Mouse (Mus musculus): Measurements from ENCODE around the gene Mybpc3. TPM values are rescaled to one million over a fixed set of nuclear protein-coding genes. Genes with fewer than 3 reads are reported as not detected.
A peak's percentile ranks its signal among the peaks of the same experiment; 100 is the strongest.

Mybpc3 gene
- polyA plus RNA-seq, 1 experiment from 2014 or later = 0.13 TPM

DNA sequence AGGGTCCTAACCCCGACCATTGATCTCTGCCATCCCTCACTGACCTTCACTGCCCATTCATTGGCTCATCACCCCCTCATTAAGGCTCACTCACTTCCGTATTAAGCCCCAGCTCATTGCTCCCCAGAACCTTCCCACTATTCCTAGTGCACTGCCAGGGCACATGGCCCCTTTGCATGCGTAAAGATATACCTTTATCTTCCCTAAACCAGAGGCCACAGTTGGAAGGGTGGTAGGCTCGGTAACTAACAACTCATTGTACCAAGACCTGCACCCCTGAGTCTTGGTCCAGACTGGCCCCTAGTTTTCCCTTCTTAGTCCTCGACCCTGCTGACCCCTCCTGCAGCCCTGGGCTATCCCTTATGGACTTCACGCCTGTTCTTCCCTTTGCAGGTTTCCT, 4.1 kb upstream of the Mybpc3 start:
- Histone ChIP-seq H3K4me2 (no peak overlapping the region), H3K9ac (no peak overlapping the region), H3K9me3 (replicated peaks) (no peaks in the 10 kb centered on the region)

DNA sequence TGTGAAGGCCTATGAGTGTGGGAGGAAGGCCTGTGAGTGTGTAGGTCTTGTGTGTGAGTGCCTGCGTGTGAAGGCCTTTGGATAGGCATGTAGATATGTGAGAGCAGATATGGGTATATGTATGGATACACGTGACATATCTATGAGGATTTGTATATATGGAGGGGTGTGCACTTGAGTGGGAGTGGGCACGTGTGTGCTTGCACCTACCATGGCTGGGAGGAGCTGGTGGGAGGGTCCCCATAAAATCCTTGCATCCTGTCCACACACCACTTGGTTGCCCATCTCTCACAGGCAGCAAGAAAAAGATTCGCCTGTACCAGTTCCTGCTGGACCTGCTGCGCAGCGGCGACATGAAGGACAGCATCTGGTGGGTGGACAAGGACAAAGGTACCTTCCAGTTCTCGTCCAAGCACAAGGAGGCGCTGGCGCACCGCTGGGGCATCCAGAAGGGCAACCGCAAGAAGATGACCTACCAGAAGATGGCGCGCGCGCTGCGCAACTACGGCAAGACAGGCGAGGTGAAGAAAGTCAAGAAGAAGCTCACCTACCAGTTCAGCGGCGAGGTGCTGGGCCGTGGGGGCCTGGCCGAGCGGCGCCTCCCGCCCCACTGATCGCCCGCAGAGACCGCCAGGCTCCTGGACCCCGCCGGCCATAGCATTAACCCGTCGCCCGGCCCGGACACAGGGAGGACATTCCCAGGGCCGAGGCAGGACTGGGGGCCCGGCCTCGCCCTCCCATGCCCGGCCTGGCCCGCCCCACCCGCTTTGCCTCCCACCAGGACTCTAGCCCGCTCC, 3.0 kb upstream of the Mybpc3 start:
- Histone ChIP-seq H3K9me3 (replicated peaks) (no peaks in the 10 kb centered on the region), H3K27me3 (0 out of 2 replicates have a peak, but pooled peaks cover 13% of the 10 kb centered on the region), H3K36me3 (no peaks in the 10 kb centered on the region), H3K27ac (0 out of 2 replicates have a peak overlapping the region, but pooled peaks have one; percentile 13), H3K4me1 (peaks cover 8% of the 10 kb centered on the region), H3K4me2 (peak overlapping the region; percentile 95), H3K4me3 (replicated peaks) (peak overlapping the region; percentile 52), H3K9ac (peak overlapping the region; percentile 67)
- peak; percentile 79 for ATAC-seq (replicated peaks; ENCODE audit: low FRiP score)
- 7% methylated on average over 42 of the region's 42 CpGs for WGBS

More for the DNA sequence above, 4.1 kb upstream of the Mybpc3 start:
- Histone ChIP-seq H3K4me3 (replicated peaks) (no peak overlapping the region), H3K36me3 (no peaks in the 10 kb centered on the region), H3K27me3 (0 out of 2 replicates have a peak, but pooled peaks cover 13% of the 10 kb centered on the region), H3K27ac (no peak overlapping the region), H3K4me1 (peaks cover 8% of the 10 kb centered on the region)
- no peak for ATAC-seq (replicated peaks; ENCODE audit: low FRiP score)
- WGBS = 75% methylated on average over 6 of the region's 6 CpGs

DNA sequence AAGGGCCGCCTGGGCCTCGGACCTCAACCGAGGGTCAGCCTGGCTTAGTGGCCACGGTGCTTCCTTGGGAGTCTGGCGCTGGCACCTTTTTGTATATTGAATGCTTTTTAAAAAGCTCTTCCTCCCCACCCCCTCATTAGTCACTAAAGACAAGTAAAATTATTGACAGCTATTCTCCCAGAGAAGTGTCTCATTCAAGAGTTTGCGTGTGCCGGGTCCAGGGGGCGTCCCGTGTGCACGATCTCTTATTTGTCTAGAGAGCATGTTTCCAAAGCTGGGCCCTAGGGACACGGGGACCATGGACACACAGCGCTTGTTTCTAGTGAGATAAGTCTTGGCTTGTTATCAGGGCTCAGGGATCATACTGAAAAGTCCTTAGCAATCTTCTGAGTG, 2.4 kb upstream of the Mybpc3 start:
- H3K9me3 ChIP-seq (replicated peaks) = no peaks in the 10 kb centered on the region
- H3K9ac ChIP-seq = peak overlapping the region; percentile 67
- 0 out of 2 replicates have a peak overlapping the region, but pooled peaks have one; percentile 13 for H3K27ac ChIP-seq
- no peak for ATAC-seq (replicated peaks; ENCODE audit: low FRiP score)
- H3K27me3 ChIP-seq = 0 out of 2 replicates have a peak, but pooled peaks cover 13% of the 10 kb centered on the region
- WGBS = 39% methylated on average over 12 of the region's 12 CpGs
- H3K4me3 ChIP-seq (replicated peaks) = peak overlapping the region; percentile 52
- no peaks in the 10 kb centered on the region for H3K36me3 ChIP-seq
- peak overlapping the region; percentile 95 for H3K4me2 ChIP-seq
- peaks cover 8% of the 10 kb centered on the region for H3K4me1 ChIP-seq

DNA sequence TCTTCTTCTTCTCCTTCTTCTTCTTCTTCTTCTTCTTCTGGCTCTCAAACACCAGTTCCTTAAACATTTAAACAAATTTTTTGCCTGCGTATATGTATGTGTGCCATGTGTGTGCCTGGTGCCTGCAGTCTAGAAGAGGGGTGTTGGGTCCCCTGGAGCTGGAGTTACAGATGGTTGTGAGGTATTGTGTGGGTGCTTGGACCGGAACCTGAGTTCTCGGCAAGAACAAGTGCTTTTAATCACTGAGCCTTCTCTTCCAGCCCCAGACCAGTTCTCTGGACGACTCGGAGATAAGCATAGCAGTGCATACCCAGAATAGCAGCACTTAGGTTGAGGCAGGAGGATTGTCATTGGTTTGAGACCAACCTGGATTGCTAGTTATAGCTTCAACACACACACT, 1.1 kb upstream of the Mybpc3 start:
- H3K4me1 ChIP-seq = peaks cover 8% of the 10 kb centered on the region
- 74% methylated on average over 5 of the region's 5 CpGs for WGBS
- H3K27me3 ChIP-seq = 0 out of 2 replicates have a peak, but pooled peaks cover 13% of the 10 kb centered on the region
- H3K4me2 ChIP-seq = no peak overlapping the region
- no peak for ATAC-seq (replicated peaks; ENCODE audit: low FRiP score)
- no peaks in the 10 kb centered on the region for H3K36me3 ChIP-seq
- H3K27ac ChIP-seq = no peak overlapping the region
- H3K9me3 ChIP-seq (replicated peaks) = no peaks in the 10 kb centered on the region
- no peak overlapping the region for H3K9ac ChIP-seq
- H3K4me3 ChIP-seq (replicated peaks) = no peak overlapping the region

DNA sequence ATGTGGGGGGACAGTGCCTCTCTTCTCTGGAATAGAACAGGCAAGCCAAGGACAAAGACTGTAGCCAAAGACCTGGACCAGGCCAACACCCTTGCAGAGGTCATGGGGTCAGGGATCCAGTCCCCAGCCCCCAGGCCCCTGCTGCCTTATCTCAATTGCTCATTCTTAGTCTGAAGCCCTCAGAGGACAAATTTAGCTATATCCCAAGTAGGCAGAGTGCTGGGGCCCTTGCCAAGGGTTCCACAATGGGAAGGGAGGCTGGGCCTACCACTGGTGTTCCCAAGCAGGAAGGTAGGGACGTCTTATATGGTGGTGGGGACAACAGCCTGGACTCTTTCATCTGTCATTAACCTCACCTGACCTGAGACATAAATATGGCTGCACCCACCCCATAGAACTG, 703 bp downstream of the Mybpc3 start:
- Histone ChIP-seq H3K4me2 (no peak overlapping the region), H3K27ac (no peak overlapping the region), H3K9ac (no peak overlapping the region), H3K4me1 (peaks cover 8% of the 10 kb centered on the region), H3K4me3 (replicated peaks) (no peak overlapping the region), H3K36me3 (no peaks in the 10 kb centered on the region), H3K27me3 (0 out of 2 replicates have a peak, but pooled peaks cover 13% of the 10 kb centered on the region), H3K9me3 (replicated peaks) (no peaks in the 10 kb centered on the region)
- ATAC-seq (replicated peaks; ENCODE audit: low FRiP score) = no peak
- WGBS = 16% methylated on average over 1 of the region's 1 CpGs

DNA sequence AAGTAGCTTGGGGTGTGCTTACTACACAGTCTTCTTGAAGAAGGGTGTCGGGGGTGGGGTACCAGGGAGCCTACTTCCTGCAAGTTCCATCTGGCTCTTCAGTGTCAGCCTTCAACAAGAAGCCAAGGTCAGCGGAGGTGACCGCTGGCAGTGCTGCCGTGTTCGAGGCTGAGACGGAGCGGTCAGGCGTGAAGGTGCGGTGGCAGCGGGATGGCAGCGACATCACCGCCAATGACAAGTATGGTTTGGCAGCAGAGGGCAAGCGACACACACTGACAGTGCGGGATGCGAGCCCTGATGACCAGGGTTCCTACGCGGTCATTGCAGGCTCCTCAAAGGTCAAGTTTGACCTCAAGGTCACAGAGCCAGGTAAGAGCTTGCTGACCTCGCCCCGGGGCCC, 1.1 kb downstream of the Mybpc3 start:
- H3K9me3 ChIP-seq (replicated peaks) = no peaks in the 10 kb centered on the region
- H3K27me3 ChIP-seq = 0 out of 2 replicates have a peak, but pooled peaks cover 13% of the 10 kb centered on the region
- H3K27ac ChIP-seq = no peak overlapping the region
- H3K4me2 ChIP-seq = no peak overlapping the region
- H3K36me3 ChIP-seq = no peaks in the 10 kb centered on the region
- ATAC-seq (replicated peaks; ENCODE audit: low FRiP score) = no peak
- no peak overlapping the region for H3K4me3 ChIP-seq (replicated peaks)
- peaks cover 8% of the 10 kb centered on the region for H3K4me1 ChIP-seq
- H3K9ac ChIP-seq = no peak overlapping the region
- WGBS = 81% methylated on average over 19 of the region's 19 CpGs

DNA sequence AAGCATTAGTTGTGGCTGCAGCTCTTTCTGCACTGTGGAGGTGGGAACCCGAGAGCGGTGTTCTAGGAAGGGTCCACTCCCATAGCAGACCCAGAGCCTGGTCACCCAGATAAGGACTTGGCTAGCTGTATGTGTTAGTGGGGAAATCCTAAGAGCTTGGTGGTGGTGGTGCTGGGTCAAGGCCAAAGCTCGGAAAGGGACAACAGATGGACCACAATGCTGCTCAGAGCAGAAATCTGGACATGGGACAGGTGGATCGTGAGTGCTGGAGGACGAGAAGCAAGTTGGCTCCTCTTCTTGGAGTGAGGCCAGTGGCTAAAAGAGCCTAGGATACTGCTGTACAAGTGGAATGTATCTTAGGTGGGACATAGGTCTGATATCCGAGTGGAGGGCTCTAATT, 1.6 kb downstream of the Mybpc3 start:
- Histone ChIP-seq H3K9me3 (replicated peaks) (no peaks in the 10 kb centered on the region), H3K4me1 (peaks cover 8% of the 10 kb centered on the region), H3K36me3 (no peaks in the 10 kb centered on the region), H3K4me2 (no peak overlapping the region), H3K9ac (no peak overlapping the region), H3K27ac (no peak overlapping the region), H3K4me3 (replicated peaks) (no peak overlapping the region), H3K27me3 (0 out of 2 replicates have a peak, but pooled peaks cover 13% of the 10 kb centered on the region)
- no peak for ATAC-seq (replicated peaks; ENCODE audit: low FRiP score)
- WGBS = 85% methylated on average over 6 of the region's 6 CpGs

DNA sequence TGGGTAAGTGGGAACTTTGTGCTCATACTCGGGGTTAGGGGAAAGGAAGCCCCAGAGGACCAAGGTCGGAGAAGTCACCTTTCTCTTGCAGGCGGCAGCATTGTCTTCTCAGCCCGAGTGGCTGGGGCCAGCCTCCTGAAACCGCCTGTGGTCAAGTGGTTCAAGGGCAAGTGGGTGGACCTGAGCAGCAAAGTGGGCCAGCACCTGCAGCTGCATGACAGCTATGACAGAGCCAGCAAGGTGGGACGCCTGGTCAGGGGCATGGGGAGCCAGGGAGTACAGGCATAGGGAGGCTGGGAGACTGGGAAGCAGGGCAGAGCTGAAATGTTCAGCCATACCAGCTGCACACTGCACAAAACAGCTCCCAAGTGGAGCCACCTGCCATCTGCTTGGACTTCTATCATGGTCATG, 2.3 kb downstream of the Mybpc3 start:
- no peak overlapping the region for H3K9ac ChIP-seq
- H3K4me3 ChIP-seq (replicated peaks) = no peak overlapping the region
- no peak overlapping the region for H3K27ac ChIP-seq
- 0 out of 2 replicates have a peak, but pooled peaks cover 12% of the 10 kb centered on the region for H3K27me3 ChIP-seq
- no peak for ATAC-seq (replicated peaks; ENCODE audit: low FRiP score)
- peaks cover 4% of the 10 kb centered on the region for H3K4me1 ChIP-seq
- H3K36me3 ChIP-seq = no peaks in the 10 kb centered on the region
- no peaks in the 10 kb centered on the region for H3K9me3 ChIP-seq (replicated peaks)
- H3K4me2 ChIP-seq = no peak overlapping the region
- 68% methylated on average over 6 of the region's 6 CpGs for WGBS

DNA sequence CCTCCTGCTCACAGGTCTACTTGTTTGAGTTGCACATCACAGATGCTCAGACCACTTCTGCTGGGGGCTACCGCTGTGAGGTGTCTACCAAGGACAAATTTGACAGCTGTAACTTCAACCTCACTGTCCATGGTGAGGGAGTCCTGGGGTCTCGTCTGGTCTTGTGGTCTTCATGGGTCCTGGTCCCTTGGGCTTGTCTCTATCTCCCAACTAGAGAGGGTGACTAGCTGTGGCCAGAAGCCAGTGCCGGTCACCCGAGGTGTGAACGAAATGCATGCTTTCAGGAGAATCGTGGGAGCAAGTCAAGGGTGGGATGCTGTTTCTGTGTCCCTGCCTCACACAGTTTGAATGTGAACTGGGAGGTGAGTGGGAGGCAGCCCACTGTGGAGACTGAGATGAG, 3.1 kb downstream of the Mybpc3 start:
- Histone ChIP-seq H3K27ac (no peak overlapping the region), H3K4me1 (no peaks in the 10 kb centered on the region), H3K4me2 (no peak overlapping the region), H3K9ac (no peak overlapping the region), H3K4me3 (replicated peaks) (no peak overlapping the region), H3K36me3 (no peaks in the 10 kb centered on the region), H3K27me3 (0 out of 2 replicates have a peak, but pooled peaks cover 5% of the 10 kb centered on the region), H3K9me3 (replicated peaks) (no peaks in the 10 kb centered on the region)
- WGBS = 78% methylated on average over 6 of the region's 6 CpGs
- ATAC-seq (replicated peaks; ENCODE audit: low FRiP score) = no peak

DNA sequence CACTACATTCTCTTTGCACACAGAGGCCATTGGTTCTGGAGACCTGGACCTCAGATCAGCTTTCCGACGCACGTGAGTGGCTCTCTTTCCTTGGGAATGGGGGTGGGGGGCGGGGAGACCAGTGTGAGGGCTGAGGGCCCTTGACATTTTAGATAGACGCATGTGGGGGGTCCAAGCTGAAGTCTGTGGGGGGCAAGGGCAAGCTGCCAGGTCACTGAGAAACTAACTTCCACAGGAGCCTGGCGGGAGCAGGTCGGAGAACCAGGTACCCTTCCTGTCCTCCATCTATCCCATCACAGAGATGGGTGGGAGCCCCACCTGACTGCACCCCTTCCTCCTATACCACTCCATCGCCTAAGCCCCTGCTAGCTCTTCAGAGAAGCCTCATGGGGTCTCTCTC, 3.6 kb downstream of the Mybpc3 start:
- H3K4me3 ChIP-seq (replicated peaks) = no peak overlapping the region
- H3K9ac ChIP-seq = no peak overlapping the region
- no peaks in the 10 kb centered on the region for H3K9me3 ChIP-seq (replicated peaks)
- no peaks in the 10 kb centered on the region for H3K36me3 ChIP-seq
- H3K4me1 ChIP-seq = no peaks in the 10 kb centered on the region
- H3K4me2 ChIP-seq = no peak overlapping the region
- ATAC-seq (replicated peaks; ENCODE audit: low FRiP score) = no peak
- H3K27me3 ChIP-seq = 0 out of 2 replicates have a peak, but pooled peaks cover 2% of the 10 kb centered on the region
- WGBS = 55% methylated on average over 8 of the region's 8 CpGs
- H3K27ac ChIP-seq = no peak overlapping the region

DNA sequence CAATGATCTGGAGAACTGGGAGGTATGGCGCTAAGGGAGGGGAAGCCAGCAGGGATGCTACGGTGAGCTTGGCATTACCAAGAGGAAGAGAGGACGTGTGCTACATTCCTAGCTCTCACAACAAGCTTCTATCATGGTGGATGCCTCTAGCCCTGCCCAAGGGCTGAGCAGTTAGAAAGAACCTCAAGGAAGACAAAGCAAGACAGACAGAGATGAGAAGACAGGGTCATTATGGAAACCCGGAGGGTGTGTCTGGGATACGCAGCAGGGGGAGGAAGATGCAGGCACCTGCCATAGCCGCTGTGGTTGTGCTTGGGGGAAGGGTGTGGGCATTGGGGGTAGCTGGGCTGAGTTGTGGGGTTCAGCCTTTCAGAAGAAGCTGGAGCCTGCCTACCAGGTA, 5.6 kb downstream of the Mybpc3 start:
- Histone ChIP-seq H3K4me2 (no peak overlapping the region), H3K27me3 (no peaks in the 10 kb centered on the region), H3K36me3 (no peaks in the 10 kb centered on the region), H3K4me3 (replicated peaks) (no peak overlapping the region), H3K27ac (no peak overlapping the region), H3K9me3 (replicated peaks) (no peaks in the 10 kb centered on the region), H3K9ac (no peak overlapping the region), H3K4me1 (no peaks in the 10 kb centered on the region)
- ATAC-seq (replicated peaks; ENCODE audit: low FRiP score) = no peak
- 75% methylated on average over 6 of the region's 6 CpGs for WGBS

DNA sequence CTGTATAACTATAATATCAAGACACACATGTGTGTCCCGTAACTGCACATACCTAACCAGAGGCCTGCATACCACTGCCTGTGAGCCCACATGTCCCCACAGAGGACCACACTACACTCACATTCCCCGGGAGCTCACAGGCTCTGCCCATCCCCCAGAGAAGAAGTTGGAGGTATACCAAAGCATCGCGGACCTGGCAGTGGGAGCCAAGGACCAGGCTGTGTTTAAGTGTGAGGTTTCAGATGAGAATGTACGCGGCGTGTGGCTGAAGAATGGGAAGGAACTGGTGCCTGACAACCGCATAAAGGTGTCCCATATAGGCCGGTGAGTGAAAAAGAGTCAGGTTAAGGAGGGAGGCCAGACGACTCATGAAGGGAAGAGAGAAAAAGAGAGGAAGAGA, 7.2 kb downstream of the Mybpc3 start:
- Histone ChIP-seq H3K4me1 (no peaks in the 10 kb centered on the region), H3K27ac (no peak overlapping the region), H3K9me3 (replicated peaks) (no peaks in the 10 kb centered on the region), H3K27me3 (no peaks in the 10 kb centered on the region), H3K9ac (no peak overlapping the region), H3K4me2 (no peak overlapping the region), H3K4me3 (replicated peaks) (no peak overlapping the region), H3K36me3 (no peaks in the 10 kb centered on the region)
- ATAC-seq (replicated peaks; ENCODE audit: low FRiP score) = no peak
- 88% methylated on average over 10 of the region's 10 CpGs for WGBS
